Mouse (Mus musculus) erythroblast, adult 5-6 weeks (primary cell): ENCODE measurements around the gene Rhox7a. TPM values are rescaled to one million over a fixed set of nuclear protein-coding genes. Genes with fewer than 3 reads are reported as not detected.
"Not testable (repeated sequence)": the region's sequence is repeated elsewhere in the genome, so short reads cannot be mapped to it uniquely, and the experiment has no call there.

Experiments used
- ATAC-seq: replicated peaks from 2 replicates; pipeline ENCODE4 v1.8.0; 2016; ENCODE audit warnings: moderate number of reproducible peaks, mild to moderate bottlenecking, moderate TSS enrichment, inconsistent platforms; ENCODE audit not compliant: poor library complexity, low FRiP score, severe bottlenecking
- total RNA-seq, 2 experiments: library from RNA; stranded (forward) in 1 of 2; stranded (reverse) in 1 of 2; fragments of 150-400 nt in 1 of 2; fragments of 200-764, 138-1000 nt in 1 of 2; gene quantifications; 2 replicates each; pipeline versions ENCODE4 v1.2.3 to v1.2.4; 2015 to 2017; ENCODE audit warnings: low replicate concordance in 2 of 2

Gene Rhox7a
- total RNA-seq (2015; ENCODE audit: low replicate concordance) (not detected in 2 replicates), total RNA-seq (2017; ENCODE audit: low replicate concordance) (not detected in 2 replicates)

DNA sequence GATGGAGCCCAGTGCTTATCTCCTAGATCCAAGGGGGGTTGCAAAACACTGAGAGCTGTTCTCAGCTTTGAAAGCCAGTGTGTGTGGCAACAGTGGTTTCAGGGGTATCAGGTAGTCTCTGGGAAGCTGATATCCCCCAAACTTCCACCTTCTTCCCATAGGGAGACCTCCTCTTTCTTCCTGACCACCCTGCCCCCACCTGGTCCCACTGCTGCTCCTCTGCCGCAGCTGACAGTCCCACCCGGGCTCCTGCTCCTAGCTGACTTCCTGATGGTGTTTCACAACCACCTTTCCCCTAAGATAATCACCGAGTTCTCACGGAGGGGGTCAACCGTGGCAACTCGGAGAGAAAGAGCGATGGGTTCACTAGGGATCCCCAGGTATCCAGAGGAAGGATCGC is at the start of gene Rhox7a:
TSS of gene Rhox7a (plus strand) at position 301 of the 400 bp plus-strand sequence.
- not testable (repeated sequence) for ATAC-seq

DNA sequence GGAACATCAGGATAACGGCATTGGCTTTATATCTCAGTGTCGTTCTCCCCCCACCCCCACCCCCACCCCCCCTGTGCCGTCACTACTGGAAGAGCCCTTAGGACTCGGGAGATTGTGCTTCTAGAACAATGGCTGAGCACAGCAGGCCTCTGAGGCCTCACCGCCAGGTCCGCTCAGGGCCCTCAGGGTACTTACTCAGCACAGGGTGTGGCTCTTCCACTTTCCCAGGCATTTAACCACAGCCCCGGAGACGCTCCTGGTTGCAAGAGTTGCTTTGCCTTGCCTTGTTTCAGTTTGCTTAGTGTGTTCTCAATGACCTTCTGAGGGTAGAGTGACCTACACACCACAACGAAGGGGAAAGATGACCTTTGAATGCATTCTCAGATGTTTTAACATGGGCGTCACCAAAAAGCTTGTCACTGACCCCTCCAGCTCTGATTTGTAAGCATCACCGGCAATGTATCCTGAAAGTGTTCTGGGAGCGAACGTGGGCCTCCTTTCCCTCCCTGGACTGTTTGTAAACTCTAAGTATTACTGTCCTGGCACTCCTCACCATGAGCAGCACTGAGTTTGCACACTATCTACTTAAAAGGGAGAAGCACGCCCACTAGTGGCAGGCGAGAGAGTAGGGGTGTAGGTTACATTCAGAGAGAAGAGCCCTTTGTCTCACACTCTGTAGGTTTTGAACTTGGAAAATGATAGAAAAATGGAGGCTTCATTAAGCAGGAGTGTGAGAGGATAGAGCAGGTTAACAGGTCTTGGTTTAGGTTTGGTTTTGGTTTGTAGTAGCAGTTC is 24.0 kb upstream of the Rhox7a start:
- no peak for ATAC-seq

DNA sequence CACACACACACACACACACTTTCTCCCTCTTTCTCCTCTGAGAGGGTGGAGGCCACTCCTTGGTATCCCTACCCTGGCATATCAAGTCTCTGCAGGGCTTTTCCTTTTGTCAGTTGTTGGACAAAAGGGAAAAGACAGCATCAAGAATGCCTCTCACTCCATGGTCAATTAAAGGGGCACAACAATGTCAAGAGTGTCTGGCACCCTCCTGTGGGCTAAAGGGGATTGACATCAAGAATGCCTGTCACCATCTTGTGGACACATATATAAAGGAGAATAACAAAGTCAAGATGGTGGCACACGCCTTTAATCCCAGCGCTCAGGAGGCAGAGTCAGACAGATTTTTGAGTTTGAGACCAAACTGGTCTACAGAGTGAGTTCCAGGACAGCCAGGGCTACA is 22.1 kb upstream of the Rhox7a start:
- ATAC-seq, result no peak

DNA sequence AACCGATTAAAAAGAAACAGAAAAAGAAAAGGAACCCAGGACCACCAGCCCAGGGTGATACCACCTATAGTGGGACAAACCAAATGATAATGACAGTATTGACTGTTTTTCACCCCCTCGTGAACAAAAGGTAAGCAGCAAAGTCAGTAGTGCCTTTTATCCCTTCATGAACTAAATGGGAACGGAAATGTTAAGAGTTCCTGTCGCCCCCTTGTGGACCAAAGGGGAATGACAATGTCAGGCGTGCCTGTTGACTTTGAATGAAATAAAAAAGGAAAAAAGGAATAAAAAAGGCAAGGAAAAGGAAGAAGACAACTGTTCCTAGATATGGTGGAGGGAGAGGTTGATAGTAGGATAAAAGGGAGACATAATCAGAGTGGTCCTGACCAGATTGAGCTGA is 20.3 kb upstream of the Rhox7a start:
- no peak for ATAC-seq

DNA sequence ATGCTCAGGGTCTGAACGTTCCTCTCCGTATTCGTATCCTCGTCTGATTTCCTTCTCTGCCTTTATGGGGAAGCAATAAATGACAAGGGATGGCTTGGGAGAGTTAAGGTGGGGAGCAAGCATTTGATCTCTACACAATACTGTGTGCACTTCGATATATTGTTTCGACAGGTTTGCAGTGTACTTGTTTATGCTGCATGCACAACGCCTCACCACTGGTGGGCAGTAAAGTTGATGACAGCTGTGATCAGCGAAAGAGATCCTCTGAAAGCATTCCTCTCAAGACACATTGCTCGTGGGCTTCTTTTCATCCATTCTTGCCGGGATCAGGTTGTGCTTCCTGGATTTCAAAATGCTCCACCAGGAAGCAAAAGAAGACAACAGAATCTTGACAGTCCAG is 15.8 kb upstream of the Rhox7a start:
- no peak for ATAC-seq

DNA sequence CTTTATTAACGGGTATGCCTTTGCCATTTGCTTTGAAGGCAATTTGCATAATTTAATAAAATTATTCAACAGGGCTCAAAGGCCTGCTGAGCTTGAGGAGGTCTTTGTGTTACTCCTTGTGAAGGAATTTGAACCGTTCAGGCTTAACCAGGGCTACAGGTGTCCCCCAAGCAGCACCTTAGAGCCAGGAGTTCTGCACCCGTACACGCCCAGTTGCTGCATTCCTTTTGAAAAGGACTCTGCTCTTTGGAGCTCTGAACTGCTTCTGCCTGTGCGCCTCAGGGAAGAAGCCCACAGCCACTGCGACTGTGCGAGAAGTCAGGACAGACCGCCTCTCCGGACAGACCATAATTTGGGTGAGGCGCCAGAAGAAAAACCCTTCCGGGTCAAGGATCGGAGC is 4.9 kb upstream of the Rhox7a start, which contains the start of gene Rhox6:
TSS of gene Rhox6 (plus strand) at position 301 of the 400 bp plus-strand sequence.
- not testable (repeated sequence) for ATAC-seq

DNA sequence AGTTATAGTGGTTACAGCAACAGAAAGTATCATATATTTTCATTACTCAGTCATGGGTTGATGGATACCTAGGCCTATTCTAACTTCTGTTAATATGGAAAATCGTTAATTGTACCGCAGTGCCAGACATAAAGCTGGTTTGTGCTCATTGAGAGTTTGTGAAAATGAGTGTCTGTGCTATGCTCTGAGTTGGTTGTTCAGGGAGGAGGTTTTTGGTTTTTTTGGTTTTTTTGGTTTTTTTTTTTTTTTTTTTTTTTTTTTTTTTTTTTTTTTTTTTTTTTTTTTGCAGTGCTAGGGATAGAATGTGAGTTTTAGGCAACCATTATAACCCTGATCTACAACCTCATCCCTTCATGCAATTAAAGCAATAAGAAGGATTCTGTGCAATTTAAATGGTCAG is 40.2 kb downstream of the Rhox7a start:
- no peak for ATAC-seq

DNA sequence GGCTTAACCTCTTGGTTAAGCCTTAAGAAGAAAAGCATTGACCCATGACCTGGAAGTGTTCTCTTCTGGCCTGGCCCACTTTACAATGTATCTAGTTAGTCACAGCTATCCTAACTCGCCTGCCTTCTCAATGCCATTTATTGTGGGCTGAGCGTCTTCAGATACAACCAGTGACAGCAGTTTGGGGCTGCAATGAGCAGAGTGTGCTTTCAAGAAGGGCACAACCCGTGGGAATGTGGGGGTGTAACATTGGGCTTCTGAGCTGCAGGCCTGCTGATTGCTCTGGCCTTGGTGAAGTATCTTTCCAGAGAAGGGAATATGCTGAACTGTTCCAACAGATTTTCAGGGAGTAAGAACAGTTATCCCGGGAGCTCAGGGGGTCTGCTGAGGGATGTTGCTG is 47.4 kb downstream of the Rhox7a start, which contains the start of gene Rhox8:
TSS of gene Rhox8 (minus strand) at position 101 of the 400 bp plus-strand sequence.
- no peak for ATAC-seq

Other genes with a start within 250 kb of the Rhox7a start
- gene Rhox4f, start 224.0 kb upstream of the Rhox7a start, total RNA-seq (2015; ENCODE audit: low replicate concordance), result not detected in 2 replicates
- gene Rhox4f, start 224.0 kb upstream of the Rhox7a start, total RNA-seq (2017; ENCODE audit: low replicate concordance), result not detected in 2 replicates
- gene Rhox3g, start 203.1 kb upstream of the Rhox7a start, total RNA-seq (2015; ENCODE audit: low replicate concordance), result not detected in 2 replicates
- not detected in 2 replicates for gene Rhox3g, start 203.1 kb upstream of the Rhox7a start, total RNA-seq (2017; ENCODE audit: low replicate concordance)
- not detected in 2 replicates for gene Rhox2g, start 188.2 kb upstream of the Rhox7a start, total RNA-seq (2015; ENCODE audit: low replicate concordance)
- gene Rhox2g, start 188.2 kb upstream of the Rhox7a start, total RNA-seq (2017; ENCODE audit: low replicate concordance), result not detected in 2 replicates
- gene Rhox4g, start 180.4 kb upstream of the Rhox7a start, total RNA-seq (2015; ENCODE audit: low replicate concordance), result not detected in 2 replicates
- gene Rhox4g, start 180.4 kb upstream of the Rhox7a start, total RNA-seq (2017; ENCODE audit: low replicate concordance), result not detected in 2 replicates
- gene Rhox3h, start 162.9 kb upstream of the Rhox7a start, total RNA-seq (2015; ENCODE audit: low replicate concordance), result not detected in 2 replicates
- gene Rhox3h, start 162.9 kb upstream of the Rhox7a start, total RNA-seq (2017; ENCODE audit: low replicate concordance), result not detected in 2 replicates
- not detected in 2 replicates for gene Rhox2h, start 158.4 kb upstream of the Rhox7a start, total RNA-seq (2015; ENCODE audit: low replicate concordance)
- gene Rhox2h, start 158.4 kb upstream of the Rhox7a start, total RNA-seq (2017; ENCODE audit: low replicate concordance), result not detected in 2 replicates
- not detected in 2 replicates for gene Rhox5, start 26.8 kb upstream of the Rhox7a start, total RNA-seq (2015; ENCODE audit: low replicate concordance)
- gene Rhox5, start 26.8 kb upstream of the Rhox7a start, total RNA-seq (2017; ENCODE audit: low replicate concordance), result not detected in 2 replicates
- gene Rhox6, start 4.8 kb upstream of the Rhox7a start, total RNA-seq (2015; ENCODE audit: low replicate concordance), result not detected in 2 replicates
- not detected in 2 replicates for gene Rhox6, start 4.8 kb upstream of the Rhox7a start, total RNA-seq (2017; ENCODE audit: low replicate concordance)
- 4.0 TPM in 1 of 2 replicates, not detected in the other for gene Rhox8, start 47.3 kb downstream of the Rhox7a start, total RNA-seq (2015; ENCODE audit: low replicate concordance)
- not detected in 2 replicates for gene Rhox8, start 47.3 kb downstream of the Rhox7a start, total RNA-seq (2017; ENCODE audit: low replicate concordance)
- not detected in 2 replicates for gene Rhox7b, start 65.5 kb downstream of the Rhox7a start, total RNA-seq (2015; ENCODE audit: low replicate concordance)
- gene Rhox7b, start 65.5 kb downstream of the Rhox7a start, total RNA-seq (2017; ENCODE audit: low replicate concordance), result not detected in 2 replicates
- gene Rhox9, start 70.1 kb downstream of the Rhox7a start, total RNA-seq (2015; ENCODE audit: low replicate concordance), result not detected in 2 replicates
- gene Rhox9, start 70.1 kb downstream of the Rhox7a start, total RNA-seq (2017; ENCODE audit: low replicate concordance), result not detected in 2 replicates
- not detected in 2 replicates for gene Btg1-ps1, start 187.1 kb downstream of the Rhox7a start, total RNA-seq (2015; ENCODE audit: low replicate concordance)
- gene Btg1-ps1, start 187.1 kb downstream of the Rhox7a start, total RNA-seq (2017; ENCODE audit: low replicate concordance), result not detected in 2 replicates
- gene Btg1-ps2, start 211.4 kb downstream of the Rhox7a start, total RNA-seq (2015; ENCODE audit: low replicate concordance), result not detected in 2 replicates
- not detected in 2 replicates for gene Btg1-ps2, start 211.4 kb downstream of the Rhox7a start, total RNA-seq (2017; ENCODE audit: low replicate concordance)
- not detected in 2 replicates for gene Rhox10, start 234.8 kb downstream of the Rhox7a start, total RNA-seq (2015; ENCODE audit: low replicate concordance)
- gene Rhox10, start 234.8 kb downstream of the Rhox7a start, total RNA-seq (2017; ENCODE audit: low replicate concordance), result not detected in 2 replicates